Mouse (Mus musculus) spleen, adult 2 months (tissue): Measurements from ENCODE around the gene Nyap1. TPM values are rescaled to one million over a fixed set of nuclear protein-coding genes. Genes with fewer than 3 reads are reported as not detected.

Source experiments
- DNase-seq, 2 experiments: peaks; one replicate each; pipeline versions ENCODE4 v3.0.0 to v3.0.0-alpha.2; 2012 to 2021; ENCODE audit warnings: low spot score in 2 of 2, low read depth in 1 of 2
- H3K27ac ChIP-seq: fragments of 200-500 bp; 2 replicates; pipeline ENCODE4 v1.5.1; 2012; ENCODE audit warnings: low read length, inconsistent platforms; ENCODE audit not compliant: insufficient read depth
- H3K27me3 ChIP-seq: fragments of 200-500 bp; 2 replicates; pipeline ENCODE4 v1.6.1; 2012; ENCODE audit warnings: mild to moderate bottlenecking, moderate library complexity, low read length, inconsistent platforms; ENCODE audit not compliant: control insufficient read depth, insufficient read depth
- H3K36me3 ChIP-seq: fragments of 200-500 bp; 2 replicates; pipeline ENCODE4 v1.6.1; 2012; ENCODE audit warnings: mild to moderate bottlenecking, low read length, inconsistent platforms; ENCODE audit not compliant: control insufficient read depth, insufficient read depth
- H3K4me1 ChIP-seq: fragments of 200-500 bp; 2 replicates; pipeline ENCODE4 v1.6.1; 2011; ENCODE audit warnings: inconsistent platforms; ENCODE audit not compliant: control insufficient read depth, insufficient read depth, insufficient read length
- H3K4me3 ChIP-seq: fragments of 200-500 bp; 2 replicates; pipeline ENCODE4 v1.5.1; 2011; ENCODE audit warnings: mild to moderate bottlenecking, inconsistent platforms; ENCODE audit not compliant: insufficient read depth, insufficient read length; ENCODE audit errors: extremely low read depth
- CTCF ChIP-seq: fragments of 200-500 bp; IDR thresholded peaks from 2 replicates; pipeline ENCODE4 v1.5.1; 2011; ENCODE audit warnings: mild to moderate bottlenecking, inconsistent platforms; ENCODE audit not compliant: insufficient read depth, insufficient read length, insufficient replicate concordance; ENCODE audit errors: extremely low read depth
- POLR2A ChIP-seq: fragments of 200-500 bp; IDR thresholded peaks from 2 replicates; pipeline ENCODE4 v1.6.1; 2011; ENCODE audit warnings: low read depth, low read length, inconsistent platforms
- WGBS: fragments of 180-500 bp; shearing (Covaris S2); methylation state at CpG from one replicate; pipeline ENCODE4 v1.1.7; 2018; 5-methylcytosine and 5-hydroxymethylcytosine counted together
- polyA plus RNA-seq: library from polyadenylated mRNA; depleted of rRNA; stranded (reverse); fragments of >200 nt; gene quantifications from 2 replicates; pipeline ENCODE4 v1.2.3, GENCODE M21; 2012

Nyap1 gene
- polyA plus RNA-seq, 1 experiment = 1.2 TPM

- WGBS = 7% methylated on average over 5 of the region's 5 CpGs
- Histone ChIP-seq H3K4me1 (peaks cover 11% of the 10 kb centered on the region; the same call in 1 of the 2 replicates), H3K27ac (peak overlapping the region; percentile 99), H3K27me3 (no peaks in the 10 kb centered on the region), H3K4me3 (peak overlapping the region; percentile 44; the same call in 1 of the 2 replicates), H3K36me3 (peaks cover 18% of the 10 kb centered on the region)
- TF ChIP-seq CTCF = no peak
- TF ChIP-seq POLR2A = no peak
- no peak for DNase-seq
Observed at GRCm38 (mm10) chr5:137748130-137748770, 6.8 kb upstream of the Nyap1 start.

GRCm38 (mm10) chr5:137747326-137747961 lies 6.0 kb upstream of the Nyap1 start:
- H3K27ac ChIP-seq = peak overlapping the region; percentile 99
- no peaks in the 10 kb centered on the region for H3K27me3 ChIP-seq
- DNase-seq = peak in 1 of 2 experiments; percentile 62
- peaks cover 11% of the 10 kb centered on the region; the same call in 1 of the 2 replicates for H3K4me1 ChIP-seq
- peaks cover 12% of the 10 kb centered on the region for H3K36me3 ChIP-seq
- H3K4me3 ChIP-seq = peak overlapping the region; percentile 90
- 2% methylated on average over 26 of the region's 26 CpGs for WGBS
- TF ChIP-seq POLR2A (no peak), CTCF (no peak)

GRCm38 (mm10) chr5:137746851-137747325 lies 5.5 kb upstream of the Nyap1 start:
- Histone ChIP-seq H3K4me1 (peaks cover 12% of the 10 kb centered on the region; the same call in 1 of the 2 replicates), H3K4me3 (peak overlapping the region; percentile 90), H3K27me3 (no peaks in the 10 kb centered on the region), H3K36me3 (peaks cover 7% of the 10 kb centered on the region), H3K27ac (peak overlapping the region; percentile 99)
- peak in 1 of 2 experiments; percentile 30 for DNase-seq
- WGBS = under 1% methylated on average over 16 of the region's 16 CpGs
- TF ChIP-seq POLR2A (no peak), CTCF (no peak)

- Histone ChIP-seq H3K36me3 (peaks cover 5% of the 10 kb centered on the region), H3K4me1 (peaks cover 17% of the 10 kb centered on the region), H3K27ac (peak overlapping the region; percentile 99), H3K27me3 (no peaks in the 10 kb centered on the region; the same call in 1 of the 2 replicates), H3K4me3 (peak overlapping the region; percentile 90)
- TF ChIP-seq CTCF = no peak
- under 1% methylated on average over 20 of the region's 20 CpGs for WGBS
- peak in 1 of 2 experiments; percentile 65 for DNase-seq
Observed at GRCm38 (mm10) chr5:137746282-137746850, 5.0 kb upstream of the Nyap1 start.

- Histone ChIP-seq H3K27ac (peak within 1 kb of the TSS; percentile 99), H3K4me1 (peaks cover 18% of the 10 kb centered on the region), H3K27me3 (no peaks in the 10 kb centered on the region; the same call in 1 of the 2 replicates), H3K36me3 (no peaks in the 10 kb centered on the region; the same call in 1 of the 2 replicates), H3K4me3 (peak within 1 kb of the TSS; percentile 90)
- peak; percentile 88 for TF ChIP-seq POLR2A
- no peak for TF ChIP-seq CTCF
- 2% methylated on average over 28 of the region's 28 CpGs for WGBS
- DNase-seq = peak; percentile 78 to 87
Observed at GRCm38 (mm10) chr5:137745214-137746171, 4.1 kb upstream of the Nyap1 start, which contains the start of gene Tsc22d4. Gene Tsc22d4, plus strand, starts transcription at chr5:137745730.

- no peak for DNase-seq
Observed at GRCm38 (mm10) chr5:137744197-137744596, 2.8 kb upstream of the Nyap1 start.

More at GRCm38 (mm10) chr5:137744197-137744596, 2.8 kb upstream of the Nyap1 start:
- peaks cover 13% of the 10 kb centered on the region for H3K4me1 ChIP-seq
- TF ChIP-seq CTCF (no peak), POLR2A (no peak)
- no peak overlapping the region for H3K4me3 ChIP-seq
- H3K27me3 ChIP-seq = no peaks in the 10 kb centered on the region; the same call in 1 of the 2 replicates
- WGBS = 88% methylated on average over 7 of the region's 7 CpGs
- H3K27ac ChIP-seq = no peak overlapping the region
- no peaks in the 10 kb centered on the region; the same call in 1 of the 2 replicates for H3K36me3 ChIP-seq
